Mouse (Mus musculus) midbrain, embryonic 14.5 days (tissue): ENCODE results near the gene Cbs. TPM values are rescaled to one million over a fixed set of nuclear protein-coding genes. Genes with fewer than 3 reads are reported as not detected.

ENCODE experiments used
- microRNA-seq: library from miRNA; unstranded; fragments of <30 nt; microRNA quantifications from one replicate; pipeline ENCODE4, GENCODE M21; 2016
- polyA plus RNA-seq: library from polyadenylated mRNA; unstranded; fragments of >200 nt; fragmentation: Nextera tagmentation; extraction: Ambion mirVana; gene quantifications from 2 replicates; pipeline ENCODE4 v1.2.1, GENCODE M21; 2014

Gene Cbs
- polyA plus RNA-seq, 1 experiment from 2014 or later: 4.9 TPM

Small RNA genes lying within 50 kb of the gene (microRNA-seq; reads per million reads assigned to microRNA genes)
- gene Gm24970: not detected

Other genes starting within 250 kb of the Cbs start
- 32.2 and 40.3 TPM in 2 replicates for gene Wdr4, start 117.3 kb downstream of the Cbs start, polyA plus RNA-seq
- 419 and 525 TPM in 2 replicates for gene Ndufv3, start 117.1 kb downstream of the Cbs start, polyA plus RNA-seq
- 21.1 and 26.0 TPM in 2 replicates for gene Pknox1, start 72.5 kb downstream of the Cbs start, polyA plus RNA-seq
- 124 and 168 TPM in 2 replicates for gene U2af1, start 21.7 kb upstream of the Cbs start, polyA plus RNA-seq
- gene Cryaa, start 40.6 kb upstream of the Cbs start, polyA plus RNA-seq: not detected in 2 replicates
- 15.3 and 19.3 TPM in 2 replicates for gene Sik1, start 218.6 kb upstream of the Cbs start, polyA plus RNA-seq